Mouse (Mus musculus): ENCODE data around the gene Tmem189.
A peak's percentile ranks its signal among the peaks of the same experiment; 100 is the strongest.

- TF ChIP-seq POLR2A (IDR thresholded peaks at IDR 0.05; ENCODE audit: extremely low read depth, insufficient read depth, low read length), result no peak
- TF ChIP-seq CTCF (IDR thresholded peaks at IDR 0.05; ENCODE audit: low read depth, low read length), result peak; percentile 99
Observed at GRCm38 (mm10) chr2:167605178-167605794, 84.3 kb downstream of the Tmem189 start.

All from liver, adult 2 months (tissue).